Mouse (Mus musculus): ENCODE measurements around the gene Cyp3a13. TPM values are rescaled to one million over a fixed set of nuclear protein-coding genes. Genes with fewer than 3 reads are reported as not detected.
"Not testable (repeated sequence)": the region's sequence is repeated elsewhere in the genome, so short reads cannot be mapped to it uniquely, and the experiment has no call there.

Cyp3a13 gene
- total RNA-seq, 2 experiments from 2014 or later, result 3.0 to 8.2 TPM

GRCm38 (mm10) chr5:137872381-137872702 lies 49.1 kb downstream of the Cyp3a13 start:
- not testable (repeated sequence) for DNase-seq

DNA sequence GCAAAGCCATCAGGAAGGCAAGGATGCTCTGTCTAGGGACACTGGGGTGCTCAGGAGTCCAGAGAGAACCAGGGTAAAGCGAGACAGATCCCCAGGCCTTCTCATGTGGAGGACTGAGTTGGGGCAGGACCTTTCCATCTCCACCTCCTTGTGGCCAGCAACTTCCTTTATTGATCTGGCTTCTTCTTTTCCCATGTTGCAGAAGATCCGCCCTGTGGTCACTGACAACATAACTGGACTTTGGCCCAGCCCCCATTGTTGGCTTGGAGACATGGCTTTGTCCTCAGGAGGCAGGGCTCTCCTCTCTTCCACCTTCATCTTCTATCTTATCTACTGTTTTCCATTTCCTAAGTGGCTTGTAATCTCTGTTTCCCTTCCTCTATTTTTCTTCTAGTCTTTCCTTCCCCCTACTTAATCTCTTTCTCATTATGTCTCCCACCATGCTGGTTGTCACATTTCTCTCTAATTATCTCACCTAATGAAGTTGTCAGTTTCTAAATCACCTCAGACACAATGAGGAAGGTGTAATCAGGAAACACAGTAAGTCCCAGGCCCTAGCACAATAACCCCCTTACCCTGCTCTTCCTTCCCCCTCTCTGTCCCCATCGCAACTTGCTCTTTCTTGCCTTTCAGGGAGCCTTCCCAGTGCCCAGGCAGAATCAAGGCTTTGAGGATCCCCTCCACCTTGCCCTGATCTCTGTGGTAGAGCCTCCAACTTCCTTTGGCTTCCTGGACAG lies 49.6 kb downstream of the Cyp3a13 start, which contains the start of gene Pilrb2:
Gene Pilrb2, minus strand, starts transcription at position 172 of the 737 bp plus-strand sequence.
- not testable (repeated sequence) for DNase-seq

GRCm38 (mm10) chr5:137868600-137868999 lies 52.8 kb downstream of the Cyp3a13 start:
- not testable (repeated sequence) for DNase-seq

DNA sequence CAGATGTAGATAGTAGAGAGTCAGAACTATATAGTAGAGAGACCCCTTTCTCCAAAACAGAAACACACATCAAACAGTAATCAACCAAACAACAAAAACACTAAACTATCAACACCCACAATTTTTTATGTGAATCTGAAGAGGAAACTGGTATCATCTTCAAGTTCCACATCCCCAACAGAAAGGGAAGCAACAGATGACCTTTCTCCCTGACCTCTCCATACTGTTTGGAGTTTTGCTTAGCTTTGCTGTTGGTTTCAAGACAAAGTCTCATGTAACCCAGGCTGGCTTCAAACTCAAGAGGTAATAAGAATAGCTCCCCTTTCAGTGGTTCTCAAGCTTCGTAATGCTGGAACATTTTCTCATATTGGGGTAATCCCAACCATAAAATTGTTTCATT lies 57.4 kb downstream of the Cyp3a13 start:
- DNase-seq, result not testable (repeated sequence)

GRCm38 (mm10) chr5:137857960-137858710 lies 63.3 kb downstream of the Cyp3a13 start, which contains the start of gene Pilrb1:
Pilrb1 (minus strand) TSS chr5:137858106.
- not testable (repeated sequence) for DNase-seq

DNA sequence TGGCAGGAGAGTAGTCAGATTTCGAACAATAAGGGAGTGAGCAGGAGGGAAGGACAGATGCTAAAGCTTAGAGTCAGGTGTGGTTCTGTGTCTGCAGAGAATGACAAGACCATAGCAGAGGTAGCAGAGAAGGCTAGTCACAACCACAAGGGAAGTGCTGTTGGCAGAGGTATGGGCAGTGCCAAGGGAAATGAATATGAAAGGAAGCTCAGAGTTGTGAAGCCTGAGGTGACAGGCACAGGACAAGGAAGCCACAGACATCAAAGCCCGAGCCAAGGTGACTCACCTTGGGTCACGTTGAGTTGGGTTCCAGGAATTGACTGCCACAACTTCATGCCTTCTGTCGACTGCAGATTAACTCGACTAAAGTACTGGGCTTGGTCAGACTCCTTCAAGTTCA lies 64.5 kb downstream of the Cyp3a13 start:
- DNase-seq, result not testable (repeated sequence)

GRCm38 (mm10) chr5:137854907-137855306 lies 66.5 kb downstream of the Cyp3a13 start:
- DNase-seq, result not testable (repeated sequence)

DNA sequence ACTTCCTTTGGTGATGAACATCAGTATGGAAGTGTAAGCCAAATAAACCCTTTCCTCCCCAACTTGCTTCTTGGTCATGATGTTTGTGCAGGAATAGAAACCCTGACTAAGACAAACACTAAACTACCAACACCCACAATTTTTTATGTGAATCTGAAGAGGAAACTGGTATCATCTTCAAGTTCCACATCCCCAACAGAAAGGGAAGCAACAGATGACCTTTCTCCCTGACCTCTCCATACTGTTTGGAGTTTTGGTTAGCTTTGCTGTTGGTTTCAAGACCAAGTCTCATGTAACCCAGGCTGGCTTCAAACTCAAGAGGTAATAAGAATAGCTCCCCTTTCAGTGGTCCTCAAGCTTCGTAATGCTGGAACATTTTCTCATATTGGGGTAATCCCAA lies 71.1 kb downstream of the Cyp3a13 start:
- not testable (repeated sequence) for DNase-seq

Other genes starting within 250 kb of the Cyp3a13 start
- gene Agfg2, start 236.9 kb downstream of the Cyp3a13 start, total RNA-seq (2021), result 10 to 100 TPM; 21.0 to 21.9 TPM
- 1 to 10 TPM; 4.9 to 6.5 TPM for gene Nyap1, start 180.0 kb downstream of the Cyp3a13 start, total RNA-seq (2021)
- 100 to 1,000 TPM in 1 of 2 experiments, 10 to 100 TPM in 1; 88.3 to 101 TPM for gene Tsc22d4, start 175.9 kb downstream of the Cyp3a13 start, total RNA-seq (2021)
- gene Ppp1r35, start 142.8 kb downstream of the Cyp3a13 start, total RNA-seq (2021), result 10 to 100 TPM; 21.6 to 23.1 TPM
- 10 to 100 TPM; 43.5 to 47.9 TPM for gene Mepce, start 134.0 kb downstream of the Cyp3a13 start, total RNA-seq (2021)
- gene Zcwpw1, start 133.8 kb downstream of the Cyp3a13 start, total RNA-seq (2021), result 1 to 10 TPM; 5.9 to 6.7 TPM
- gene Pilra, start 85.3 kb downstream of the Cyp3a13 start, total RNA-seq (2021), result 1 to 10 TPM; 1.6 to 2.8 TPM
- gene Pilrb1, start 63.5 kb downstream of the Cyp3a13 start, total RNA-seq (2021), result 1 to 10 TPM; 1.5 to 2.1 TPM
- gene Pilrb2, start 49.8 kb downstream of the Cyp3a13 start, total RNA-seq (2021), result 1 to 10 TPM; 2.0 to 2.2 TPM
- 1 to 10 TPM; 1.2 to 2.2 TPM for gene Gjc3, start 41.5 kb upstream of the Cyp3a13 start, total RNA-seq (2021)
- 100 to 1,000 TPM in 1 of 2 experiments, 10 to 100 TPM in 1; 48.9 to 125 TPM for gene Azgp1, start 59.9 kb upstream of the Cyp3a13 start, total RNA-seq (2021)
- not detected for gene Smok3a, start 99.6 kb upstream of the Cyp3a13 start, total RNA-seq (2021)
- not detected for gene Smok3b, start 99.8 kb upstream of the Cyp3a13 start, total RNA-seq (2021)
- gene Smok3c, start 131.6 kb upstream of the Cyp3a13 start, total RNA-seq (2021), result not detected
- gene Zkscan1, start 163.5 kb upstream of the Cyp3a13 start, total RNA-seq (2021), result 10 to 100 TPM; 29.2 to 33.8 TPM
- 10 to 100 TPM; 17.3 to 19.4 TPM for gene Zscan21, start 195.3 kb upstream of the Cyp3a13 start, total RNA-seq (2021)
- 10 to 100 TPM; 10.6 to 14.3 TPM for gene Zfp113, start 234.1 kb upstream of the Cyp3a13 start, total RNA-seq (2021)
- 100 to 1,000 TPM; 151 to 155 TPM for gene Cops6, start 239.5 kb upstream of the Cyp3a13 start, total RNA-seq (2021)

All from adrenal gland, postnatal 10 days (tissue).